Mouse (Mus musculus): ENCODE data around the gene Zfyve9.

DNA sequence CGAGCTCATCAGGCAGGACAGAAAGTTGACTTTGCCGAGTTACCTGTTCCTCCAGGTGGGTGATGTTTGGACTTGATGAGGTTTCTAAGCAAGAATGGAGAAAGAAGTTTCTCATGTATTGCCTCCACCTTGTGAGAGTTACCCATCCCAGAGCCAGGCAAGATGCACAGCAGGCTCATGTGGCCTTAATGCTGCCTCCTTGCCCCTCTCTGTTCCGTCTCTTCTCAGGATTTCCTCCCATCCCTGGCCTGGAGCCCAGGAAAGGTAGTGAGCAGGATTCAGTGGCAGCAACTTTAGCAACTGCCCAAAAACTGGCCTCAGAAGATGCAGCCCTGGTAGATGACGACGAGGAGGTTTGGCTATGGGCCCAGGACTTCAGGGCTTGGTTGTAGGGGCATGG, 153.5 kb downstream of the Zfyve9 start:
- TF ChIP-seq CTCF (IDR thresholded peaks at IDR 0.05; ENCODE audit: low read depth) (no peak), EP300 (IDR thresholded peaks at IDR 0.05; ENCODE audit: low read depth) (no peak)
